Mouse (Mus musculus): ENCODE measurements around the gene B3galt1. TPM values are rescaled to one million over a fixed set of nuclear protein-coding genes. Genes with fewer than 3 reads are reported as not detected.

Gene B3galt1
- total and polyA plus RNA-seq, 3 experiments = not detected

DNA sequence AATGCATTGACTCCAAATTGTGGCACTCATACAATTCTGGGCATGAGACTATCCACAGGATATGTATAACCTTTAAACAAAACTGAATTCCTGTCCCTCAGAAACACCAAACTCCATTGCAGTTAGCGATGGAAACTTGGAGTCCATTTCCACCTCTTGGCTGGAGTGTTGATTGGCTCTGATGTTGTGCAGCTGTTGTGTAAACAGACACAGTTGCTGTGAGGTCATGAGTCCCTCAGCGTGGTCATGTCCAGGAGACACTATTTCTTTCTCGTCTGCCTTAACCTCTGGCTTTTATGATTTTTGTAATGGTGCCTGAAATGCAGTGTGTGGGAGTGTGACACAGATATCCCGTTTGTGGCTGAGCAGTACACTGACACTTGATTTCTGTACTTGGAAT, 262.0 kb downstream of the B3galt1 start:
- TF ChIP-seq ZKSCAN1 (IDR thresholded peaks at IDR 0.05; ENCODE audit: low read depth, low read length) (no peak), TBP (IDR thresholded peaks at IDR 0.05; ENCODE audit: low read depth, low read length) (no peak), MXI1 (IDR thresholded peaks at IDR 0.05; ENCODE audit: low read depth, low read length) (no peak), MAZ (IDR thresholded peaks at IDR 0.05; ENCODE audit: low read depth, low read length) (no peak), MYC (IDR thresholded peaks at IDR 0.05; ENCODE audit: low read depth, low read length) (no peak), RCOR1 (IDR thresholded peaks at IDR 0.05; ENCODE audit: low read depth, low read length) (no peak), SIN3A (IDR thresholded peaks at IDR 0.05; ENCODE audit: low read length) (no peak), HCFC1 (IDR thresholded peaks at IDR 0.05; ENCODE audit: low read depth, low read length) (no peak), NELFE (IDR thresholded peaks at IDR 0.05; ENCODE audit: low read depth, low read length) (no peak), MAX (IDR thresholded peaks at IDR 0.05; ENCODE audit: low read length) (no peak)
- H3K27ac ChIP-seq (ENCODE audit: control insufficient read depth, low read depth, low read length) = no peak overlapping the region
- DNase-seq (ENCODE audit: low read depth, low spot score) = no peak
- H3K4me1 ChIP-seq (ENCODE audit: control insufficient read depth in 1 of 2, insufficient read depth in 2 of 2, low read length in 2 of 2) = no peaks in the 10 kb centered on the region
- H3K27me3 ChIP-seq (ENCODE audit: control insufficient read depth in 1 of 2, insufficient read depth in 2 of 2, low read length in 2 of 2) = no peaks in the 10 kb centered on the region
- no peaks in the 10 kb centered on the region for H3K79me2 ChIP-seq (ENCODE audit: control insufficient read depth, insufficient read depth, low read length, poor library complexity)
- no peak overlapping the region for H3K9ac ChIP-seq (ENCODE audit: control insufficient read depth, low read depth, low read length, poor library complexity, severe bottlenecking)
- no peaks in the 10 kb centered on the region for H3K36me3 ChIP-seq (ENCODE audit: control insufficient read depth in 1 of 2, insufficient read depth in 2 of 2, low read length in 2 of 2)
- H3K4me3 ChIP-seq (ENCODE audit: control insufficient read depth in 1 of 2, insufficient read depth in 1 of 2, low read depth in 2 of 2, low read length in 2 of 2) = no peak overlapping the region
- no peaks in the 10 kb centered on the region for H3K9me3 ChIP-seq (replicated peaks; ENCODE audit: insufficient read depth, low read length)

- peak; percentile 1 for DNase-seq (ENCODE audit: low read depth, low spot score)
- Histone ChIP-seq H3K9ac (ENCODE audit: control insufficient read depth, low read depth, low read length, poor library complexity, severe bottlenecking) (no peak overlapping the region), H3K4me3 (ENCODE audit: control insufficient read depth in 1 of 2, insufficient read depth in 1 of 2, low read depth in 2 of 2, low read length in 2 of 2) (no peak overlapping the region), H3K27me3 (ENCODE audit: control insufficient read depth in 1 of 2, insufficient read depth in 2 of 2, low read length in 2 of 2) (no peaks in the 10 kb centered on the region), H3K27ac (ENCODE audit: control insufficient read depth, low read depth, low read length) (no peak overlapping the region), H3K4me1 (ENCODE audit: control insufficient read depth in 1 of 2, insufficient read depth in 2 of 2, low read length in 2 of 2) (no peaks in the 10 kb centered on the region), H3K79me2 (ENCODE audit: control insufficient read depth, insufficient read depth, low read length, poor library complexity) (no peaks in the 10 kb centered on the region), H3K36me3 (ENCODE audit: control insufficient read depth in 1 of 2, insufficient read depth in 2 of 2, low read length in 2 of 2) (no peaks in the 10 kb centered on the region), H3K9me3 (replicated peaks; ENCODE audit: insufficient read depth, low read length) (no peaks in the 10 kb centered on the region)
- TF ChIP-seq CTCF (IDR thresholded peaks at IDR 0.05 in 2 of 3, conservative IDR thresholded peaks at IDR 0.05 in 1 of 3; ENCODE audit: control insufficient read depth in 1 of 3, insufficient read depth in 1 of 3, low read depth in 2 of 3, low read length in 3 of 3, poor library complexity in 1 of 3, severe bottlenecking in 1 of 3) = no peak
These were observed 263.6 kb downstream of the B3galt1 start for GRCm38 (mm10) chr2:67829055-67829915.

- DNase-seq (ENCODE audit: low read depth, low spot score) = no peak
- Histone ChIP-seq H3K4me1 (ENCODE audit: control insufficient read depth in 1 of 2, insufficient read depth in 2 of 2, low read length in 2 of 2) (no peaks in the 10 kb centered on the region), H3K9ac (ENCODE audit: control insufficient read depth, low read depth, low read length, poor library complexity, severe bottlenecking) (no peak overlapping the region), H3K9me3 (replicated peaks; ENCODE audit: insufficient read depth, low read length) (no peaks in the 10 kb centered on the region), H3K4me3 (ENCODE audit: control insufficient read depth in 1 of 2, insufficient read depth in 1 of 2, low read depth in 2 of 2, low read length in 2 of 2) (no peak overlapping the region), H3K36me3 (ENCODE audit: control insufficient read depth in 1 of 2, insufficient read depth in 2 of 2, low read length in 2 of 2) (no peaks in the 10 kb centered on the region), H3K27me3 (ENCODE audit: control insufficient read depth in 1 of 2, insufficient read depth in 2 of 2, low read length in 2 of 2) (no peaks in the 10 kb centered on the region), H3K79me2 (ENCODE audit: control insufficient read depth, insufficient read depth, low read length, poor library complexity) (no peaks in the 10 kb centered on the region), H3K27ac (ENCODE audit: control insufficient read depth, low read depth, low read length) (no peak overlapping the region)
- no peak for TF ChIP-seq MAZ (IDR thresholded peaks at IDR 0.05; ENCODE audit: low read depth, low read length)
These were observed 282.1 kb downstream of the B3galt1 start for GRCm38 (mm10) chr2:67847806-67848205.

All from MEL (cell line).